Mouse (Mus musculus) heart, postnatal 0 days (tissue): ENCODE data around the gene Sertad3. TPM values are rescaled to one million over a fixed set of nuclear protein-coding genes. Genes with fewer than 3 reads are reported as not detected.

Experiments
- ATAC-seq: fragments of 200-750 bp; cut with Nextera tagmentation; 2 replicates; pipeline ENCODE4 v1.8.0; 2017; ENCODE audit warnings: low read depth, moderate number of reproducible peaks, moderate library complexity; ENCODE audit not compliant: insufficient read depth
- DNase-seq: peaks from one replicate; pipeline ENCODE4 v3.0.0-alpha.2; 2016; ENCODE audit warnings: low spot score
- H3K27ac ChIP-seq: fragments of 300-500 bp; sonication (generic); 2 replicates; pipeline ENCODE4 v1.5.1; 2014; ENCODE audit warnings: low read depth, mild to moderate bottlenecking
- H3K27me3 ChIP-seq: fragments of 300-500 bp; sonication (generic); 2 replicates; pipeline ENCODE4 v1.6.1; 2014; ENCODE audit warnings: low read length, mixed read lengths; ENCODE audit not compliant: control insufficient read depth, insufficient read depth
- H3K36me3 ChIP-seq: fragments of 300-500 bp; sonication (generic); replicated peaks from 2 replicates; pipeline ENCODE4 v1.6.1; 2014; ENCODE audit warnings: low read length, mixed read lengths; ENCODE audit not compliant: control insufficient read depth, insufficient read depth
- H3K4me1 ChIP-seq: fragments of 300-500 bp; sonication (generic); 2 replicates; pipeline ENCODE4 v1.6.1; 2014; ENCODE audit warnings: antibody characterized with exemption; ENCODE audit not compliant: control insufficient read depth, insufficient read depth
- H3K4me2 ChIP-seq: fragments of 300-500 bp; sonication (generic); 2 replicates; pipeline ENCODE4 v1.6.1; 2014; ENCODE audit warnings: low read depth, mild to moderate bottlenecking, low read length, moderate library complexity
- H3K4me3 ChIP-seq: fragments of 300-500 bp; sonication (generic); 2 replicates; pipeline ENCODE4 v1.5.1; 2014; ENCODE audit warnings: low read depth, low read length
- H3K9ac ChIP-seq: fragments of 300-500 bp; sonication (generic); replicated peaks from 2 replicates; pipeline ENCODE4 v1.6.1; 2014; ENCODE audit warnings: low read depth, low read length, mixed read lengths
- H3K9me3 ChIP-seq: fragments of 300-500 bp; sonication (generic); replicated peaks from 2 replicates; pipeline ENCODE4 v1.6.1; 2016; ENCODE audit warnings: low read length; ENCODE audit not compliant: control insufficient read depth
- CTCF ChIP-seq: IDR thresholded peaks from 2 replicates; pipeline ENCODE4 v1.5.1; 2016; ENCODE audit warnings: antibody characterized with exemption, control low read depth, low read depth
- EP300 ChIP-seq: IDR thresholded peaks from 2 replicates; pipeline ENCODE4 v1.6.1; 2016; ENCODE audit warnings: antibody characterized with exemption, low read depth
- WGBS: fragments of 180-500 bp; shearing (Covaris S2); extraction: QIAGEN DNeasy Blood & Tissue Kit; methylation state at CpG from one replicate; pipeline ENCODE4 v1.1.7; 2014; 5-methylcytosine and 5-hydroxymethylcytosine counted together
- polyA plus RNA-seq: library from polyadenylated mRNA; unstranded; fragments of >200 nt; fragmentation: Nextera tagmentation; extraction: Ambion mirVana; gene quantifications from 2 replicates; pipeline ENCODE4 v1.2.1, GENCODE M21; 2015
- total RNA-seq: library from RNA; depleted of rRNA; stranded (reverse); fragments of >200 nt; gene quantifications from 2 replicates; pipeline ENCODE4 v1.2.3, GENCODE M21; 2014; ENCODE audit warnings: low replicate concordance

Sertad3 gene
- total and polyA plus RNA-seq, 2 experiments from 2014 or later, result 11.4 to 16.9 TPM

DNA sequence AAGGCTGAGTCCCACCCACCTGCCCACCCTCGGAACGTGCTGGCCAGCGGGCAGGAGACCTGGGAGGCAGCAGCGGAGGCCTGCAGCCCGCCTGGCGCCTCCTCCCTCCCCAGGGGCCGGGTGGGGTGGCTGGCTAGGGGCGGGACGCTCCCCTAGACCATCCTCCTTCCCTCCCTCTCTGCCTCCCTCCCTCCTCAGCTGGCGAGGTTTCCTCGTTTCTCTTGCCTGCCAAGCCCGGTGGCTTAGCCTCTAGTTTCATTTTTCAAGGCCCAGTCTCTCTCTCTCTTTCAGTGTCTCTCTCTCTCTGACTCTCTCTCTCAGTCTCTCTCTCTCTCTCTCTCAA is 8.0 kb downstream of the Sertad3 start:
- Histone ChIP-seq H3K36me3 (peaks cover 17% of the 10 kb centered on the region), H3K4me1 (peaks cover 8% of the 10 kb centered on the region; the same call in 1 of the 2 replicates), H3K4me3 (peak overlapping the region; percentile 38), H3K27ac (peak overlapping the region; percentile 76), H3K9me3 (no peaks in the 10 kb centered on the region), H3K27me3 (no peaks in the 10 kb centered on the region), H3K4me2 (peak overlapping the region; percentile 65), H3K9ac (peak overlapping the region; percentile 27)
- ATAC-seq (peak; percentile 96), DNase-seq (peak; percentile 91)
- no peak for TF ChIP-seq CTCF
- 0 out of 2 replicates have a peak, but pooled peaks have one; percentile 60 for TF ChIP-seq EP300
- 0% methylated on average over 7 of the region's 12 CpGs for WGBS

DNA sequence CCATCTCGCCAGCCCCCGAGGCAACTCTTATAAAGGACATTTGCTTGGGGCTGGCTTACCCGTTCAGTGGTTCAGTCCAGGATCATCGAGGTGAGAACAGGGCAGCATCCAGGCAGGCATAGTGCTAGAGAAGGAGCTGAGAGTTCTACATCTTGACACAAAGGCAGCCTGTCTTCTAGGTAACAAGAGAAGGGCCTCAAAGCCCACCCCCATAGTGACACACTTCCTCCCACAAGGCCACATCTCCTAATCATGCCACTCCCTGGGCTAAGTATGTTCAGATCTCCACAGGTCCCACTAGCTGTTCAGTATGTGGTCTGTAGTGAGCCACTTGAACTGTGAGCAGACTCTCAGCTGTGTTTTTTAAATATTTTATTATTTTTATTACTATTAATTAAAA is 10.3 kb downstream of the Sertad3 start:
- Histone ChIP-seq H3K9me3 (no peaks in the 10 kb centered on the region), H3K27me3 (no peaks in the 10 kb centered on the region), H3K36me3 (0 out of 2 replicates have a peak, but pooled peaks cover 3% of the 10 kb centered on the region), H3K4me1 (peaks cover 10% of the 10 kb centered on the region), H3K4me3 (no peak overlapping the region), H3K9ac (no peak overlapping the region), H3K4me2 (no peak overlapping the region), H3K27ac (no peak overlapping the region)
- ATAC-seq (no peak), DNase-seq (no peak)
- 85% methylated on average over 4 of the region's 4 CpGs for WGBS
- TF ChIP-seq EP300 (no peak), CTCF (no peak)

DNA sequence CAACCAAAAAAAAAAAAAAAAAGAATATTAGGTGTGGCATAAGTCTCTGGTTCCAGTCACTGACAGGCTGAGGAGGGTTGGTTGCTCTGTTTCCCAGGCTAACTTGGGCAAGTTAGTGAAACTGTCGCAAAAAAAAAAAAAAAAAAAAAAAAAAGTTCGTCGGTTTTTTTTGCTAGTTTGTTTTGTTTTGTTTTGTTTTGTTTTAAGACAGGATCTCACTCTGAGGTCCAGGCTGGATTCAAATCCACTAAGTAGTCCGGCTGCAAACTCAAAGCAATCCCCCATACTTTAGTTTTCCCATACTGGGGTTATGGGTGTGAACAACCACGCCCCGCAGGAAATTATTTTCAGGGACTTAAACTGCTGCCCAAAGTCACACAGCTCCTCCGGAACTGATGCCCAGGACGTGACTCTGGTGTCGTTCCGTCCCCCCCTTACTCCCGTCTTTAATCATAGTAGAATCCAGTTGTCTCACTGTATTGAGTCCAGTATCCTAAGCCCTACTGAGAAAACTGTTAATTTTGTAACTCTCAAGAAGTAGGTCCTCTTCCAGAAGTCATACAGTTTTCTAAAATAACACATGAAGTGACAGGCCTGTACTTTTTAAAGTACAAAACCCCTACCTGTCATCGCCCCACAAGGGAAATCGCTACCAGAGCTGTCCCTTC is 12.7 kb downstream of the Sertad3 start:
- H3K9me3 ChIP-seq, result no peaks in the 10 kb centered on the region
- H3K27me3 ChIP-seq, result no peaks in the 10 kb centered on the region
- WGBS, result 2% methylated on average over 13 of the region's 13 CpGs
- H3K9ac ChIP-seq, result peak overlapping the region; percentile 46
- peak overlapping the region; percentile 99 for H3K27ac ChIP-seq
- H3K36me3 ChIP-seq, result peaks cover 11% of the 10 kb centered on the region; the same call in 1 of the 2 replicates
- no peak for ATAC-seq
- peaks cover 10% of the 10 kb centered on the region for H3K4me1 ChIP-seq
- peak overlapping the region; percentile 80 for H3K4me3 ChIP-seq
- TF ChIP-seq EP300 (peak; percentile 56; the same call in 1 of the 2 replicates), CTCF (no peak)
- DNase-seq, result no peak
- H3K4me2 ChIP-seq, result peak overlapping the region; percentile 70

DNA sequence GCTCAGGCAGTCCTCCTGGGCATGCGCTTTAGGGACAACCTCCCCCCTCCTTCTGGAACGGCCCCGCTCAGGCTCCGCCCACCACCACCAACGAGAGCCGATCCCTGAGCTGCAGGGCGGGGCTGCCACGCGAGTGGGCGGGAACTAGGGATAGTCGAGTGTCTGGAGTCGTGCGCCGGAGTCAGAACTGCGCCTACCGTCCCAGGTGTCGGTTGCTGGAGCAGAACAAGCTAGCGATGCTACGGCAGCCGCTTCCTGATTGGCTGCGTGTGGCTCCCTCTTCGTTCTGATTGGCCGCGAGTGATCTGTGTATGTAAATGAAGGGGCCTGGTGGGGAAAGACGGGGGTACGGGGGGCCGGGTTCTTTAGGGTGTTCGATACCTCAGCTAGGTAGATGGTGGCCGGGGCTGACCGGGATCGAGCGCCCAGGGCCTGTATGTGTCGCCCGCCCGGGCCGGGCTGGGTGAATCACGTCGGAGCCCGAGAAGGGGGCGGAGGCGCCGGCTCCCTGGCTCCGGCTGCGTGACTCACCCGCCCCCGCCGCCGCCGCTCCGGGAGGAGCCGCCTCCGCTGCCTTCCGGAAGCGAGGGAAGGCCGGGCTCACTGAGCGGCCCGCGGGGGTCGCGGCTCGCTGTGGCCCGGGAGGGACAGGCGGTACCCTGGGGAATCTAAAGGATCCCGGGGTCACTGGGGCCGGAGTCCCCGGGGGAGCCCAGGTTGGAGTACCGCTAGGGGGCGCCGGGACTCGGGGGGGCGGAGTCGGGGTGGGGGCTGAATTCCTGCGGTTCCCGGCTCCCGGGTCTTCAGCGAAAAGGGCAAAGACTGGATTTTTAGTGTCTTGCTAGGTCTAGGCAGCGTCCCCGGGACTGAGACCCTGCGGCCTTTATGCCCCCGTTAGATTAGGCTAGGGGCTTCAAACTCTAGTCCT is 13.5 kb downstream of the Sertad3 start, which contains the start of gene Sertad1:
Gene Sertad1, plus strand, starts transcription at position 141 of the 928 bp plus-strand sequence.
- peak within 1 kb of the TSS; percentile 70 for H3K4me2 ChIP-seq
- no peaks in the 10 kb centered on the region for H3K9me3 ChIP-seq
- H3K27me3 ChIP-seq, result no peaks in the 10 kb centered on the region
- ATAC-seq, result peak; percentile 87
- peak within 1 kb of the TSS; percentile 90 for H3K9ac ChIP-seq
- peak within 1 kb of the TSS; percentile 99 for H3K27ac ChIP-seq
- peak; percentile 98 for DNase-seq
- under 1% methylated on average over 74 of the region's 80 CpGs for WGBS
- peak; percentile 35 for TF ChIP-seq CTCF
- TF ChIP-seq EP300, result no peak
- H3K4me3 ChIP-seq, result peak within 1 kb of the TSS; percentile 80
- H3K36me3 ChIP-seq, result peaks cover 11% of the 10 kb centered on the region; the same call in 1 of the 2 replicates
- H3K4me1 ChIP-seq, result peaks cover 15% of the 10 kb centered on the region

DNA sequence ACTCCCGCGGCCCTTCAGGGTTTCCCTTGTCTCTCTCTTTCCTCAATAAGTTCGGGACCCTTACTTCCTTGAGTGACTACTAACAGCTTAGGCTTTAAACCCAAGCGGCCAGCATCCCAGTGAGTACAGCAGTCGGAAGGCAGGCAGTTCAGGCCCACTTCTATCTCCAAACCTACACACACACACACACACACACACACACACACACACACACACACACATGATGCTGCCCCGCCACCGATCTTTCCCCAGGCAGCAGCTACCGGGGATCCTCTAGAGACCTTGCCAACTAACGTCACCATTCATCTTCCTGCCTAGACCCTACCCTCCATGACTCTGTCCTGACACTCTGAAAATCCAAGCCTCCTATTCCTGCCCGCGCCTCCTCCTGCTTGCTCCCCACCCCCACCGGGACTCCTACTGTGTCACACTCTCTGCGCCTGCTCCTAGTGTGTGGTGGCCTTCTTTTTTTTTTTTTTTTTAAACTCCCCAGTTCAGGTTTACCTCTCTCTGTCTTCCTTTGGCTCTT is 14.2 kb downstream of the Sertad3 start:
- Histone ChIP-seq H3K4me2 (peak overlapping the region; percentile 70), H3K9me3 (no peaks in the 10 kb centered on the region), H3K4me3 (peak overlapping the region; percentile 80), H3K27ac (peak overlapping the region; percentile 99), H3K36me3 (peaks cover 11% of the 10 kb centered on the region; the same call in 1 of the 2 replicates), H3K27me3 (no peaks in the 10 kb centered on the region), H3K9ac (peak overlapping the region; percentile 90), H3K4me1 (peaks cover 15% of the 10 kb centered on the region)
- DNase-seq (peak; percentile 72), ATAC-seq (no peak)
- under 1% methylated on average over 13 of the region's 13 CpGs for WGBS
- TF ChIP-seq EP300, result no peak
- no peak for TF ChIP-seq CTCF
